Mouse (Mus musculus) megakaryocyte, embryonic 14.5 days (primary cell): ENCODE measurements at regions not wholly inside any gene's neighbourhood (a gene's known extent, or its start where the extent isn't known, plus 50 kb on each side); places are given as distances from the start of the nearest gene placed in this dataset.

Source experiments
- FLI1 ChIP-seq: IDR thresholded peaks from 2 replicates; pipeline ENCODE4 v1.6.1; 2012; ENCODE audit warnings: low read length, inconsistent platforms, mixed read lengths
- GATA1 ChIP-seq: IDR thresholded peaks from 3 replicates; pipeline ENCODE4 v1.6.1; 2012; ENCODE audit warnings: mixed read lengths, low read length, inconsistent platforms, borderline replicate concordance

DNA sequence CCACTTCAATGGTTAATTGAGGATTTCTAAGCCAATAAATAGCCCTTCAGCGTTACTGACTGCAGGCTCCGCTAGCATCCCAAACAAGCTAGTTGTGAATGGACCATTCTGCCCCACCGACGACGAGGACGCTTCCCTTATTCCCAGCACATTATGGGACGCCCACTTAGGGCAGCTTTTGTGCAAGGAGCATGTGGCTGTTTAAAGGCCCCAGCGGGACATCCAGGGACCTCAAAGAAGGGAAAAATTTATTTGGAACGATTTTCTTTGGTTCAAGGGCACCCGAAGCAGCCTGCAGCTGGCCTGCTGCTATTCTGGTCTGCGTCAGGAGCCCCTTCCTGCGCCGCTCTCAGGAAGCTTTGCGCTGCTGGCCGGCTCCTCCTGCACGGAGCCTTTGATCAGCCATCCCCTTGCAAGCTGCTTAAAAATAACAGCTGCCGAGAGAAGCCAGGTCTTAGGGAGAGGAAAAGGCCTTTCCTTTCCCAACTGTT lies 172.6 kb upstream of the Gm5148 start:
- TF ChIP-seq GATA1 (no peak), FLI1 (no peak)
